Mouse (Mus musculus) intestine, postnatal 0 days (tissue): Measurements from ENCODE around the gene Rhbdf2. TPM values are rescaled to one million over a fixed set of nuclear protein-coding genes. Genes with fewer than 3 reads are reported as not detected.
A peak's percentile ranks its signal among the peaks of the same experiment; 100 is the strongest.

Experiments
- ATAC-seq: fragments of 200-750 bp; cut with Nextera tagmentation; 2 replicates; pipeline ENCODE4 v1.8.0; 2017; ENCODE audit warnings: mild to moderate bottlenecking, moderate TSS enrichment, moderate library complexity
- H3K27ac ChIP-seq: fragments of 300-500 bp; sonication (generic); 2 replicates; pipeline ENCODE4 v1.5.1; 2014; ENCODE audit warnings: mild to moderate bottlenecking, low read depth, low read length, moderate library complexity
- H3K27me3 ChIP-seq: fragments of 300-500 bp; sonication (generic); replicated peaks from 2 replicates; pipeline ENCODE4 v1.6.1; 2014; ENCODE audit warnings: low read length, mixed read lengths; ENCODE audit not compliant: control insufficient read depth, insufficient read depth
- H3K36me3 ChIP-seq: fragments of 300-500 bp; sonication (generic); 2 replicates; pipeline ENCODE4 v1.6.1; 2014; ENCODE audit warnings: mild to moderate bottlenecking, moderate library complexity; ENCODE audit not compliant: control insufficient read depth, insufficient read depth
- H3K4me1 ChIP-seq: fragments of 300-500 bp; sonication (generic); replicated peaks from 2 replicates; pipeline ENCODE4 v1.6.1; 2014; ENCODE audit warnings: antibody characterized with exemption, low read length, mixed read lengths; ENCODE audit not compliant: control insufficient read depth, insufficient read depth
- H3K4me2 ChIP-seq: fragments of 300-500 bp; sonication (generic); replicated peaks from 2 replicates; pipeline ENCODE4 v1.6.1; 2014; ENCODE audit warnings: low read depth, mild to moderate bottlenecking, moderate library complexity
- H3K4me3 ChIP-seq: fragments of 300-500 bp; sonication (generic); 2 replicates; pipeline ENCODE4 v1.5.1; 2014; ENCODE audit warnings: low read depth, low read length
- H3K9ac ChIP-seq: fragments of 300-500 bp; sonication (generic); 2 replicates; pipeline ENCODE4 v1.6.1; 2014; ENCODE audit warnings: mild to moderate bottlenecking, low read depth, low read length
- H3K9me3 ChIP-seq: fragments of 300-500 bp; sonication (generic); 2 replicates; pipeline ENCODE4 v1.6.1; 2016; ENCODE audit warnings: mixed run types; ENCODE audit not compliant: control insufficient read depth
- CTCF ChIP-seq: sonication (generic); IDR thresholded peaks from 2 replicates; pipeline ENCODE4 v1.5.1; 2016; ENCODE audit warnings: low read depth, mild to moderate bottlenecking, control low read depth, antibody characterized with exemption, moderate library complexity
- WGBS: fragments of 180-500 bp; shearing (Covaris S2); extraction: QIAGEN DNeasy Blood & Tissue Kit; methylation state at CpG from one replicate; pipeline ENCODE4 v1.1.7; 2014; 5-methylcytosine and 5-hydroxymethylcytosine counted together
- polyA plus RNA-seq: library from polyadenylated mRNA; unstranded; fragments of >200 nt; fragmentation: Nextera tagmentation; extraction: Ambion mirVana; gene quantifications from 2 replicates; pipeline ENCODE4 v1.2.1, GENCODE M21; 2015

Gene Rhbdf2
- polyA plus RNA-seq, 1 experiment from 2014 or later: 7.6 TPM

DNA sequence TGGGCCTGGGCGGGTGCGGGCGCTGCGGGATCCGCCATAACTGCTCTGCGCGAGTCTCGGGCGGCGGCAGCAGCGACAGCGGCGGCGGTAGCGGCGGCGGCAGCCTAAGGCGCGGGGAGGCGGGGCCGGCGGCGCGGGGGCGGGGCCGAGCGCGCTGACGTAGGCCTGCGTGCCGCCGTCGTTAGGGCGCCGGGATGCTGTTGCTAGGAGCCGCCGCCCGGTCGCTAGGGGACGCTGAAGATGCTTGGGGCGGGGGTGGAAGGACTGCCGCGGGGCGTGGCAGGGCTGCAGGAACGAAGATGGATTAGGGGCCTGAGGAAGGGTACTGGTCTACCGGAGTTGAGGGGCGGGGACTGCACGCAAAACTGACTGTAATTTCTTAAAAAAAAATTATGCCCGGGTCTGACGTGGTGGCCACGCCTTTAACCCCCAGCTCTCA lies 45.4 kb downstream of the Rhbdf2 start, which contains the start of gene Ube2o:
Ube2o (minus strand) TSS at position 72 of the 439 bp plus-strand sequence.
- Histone ChIP-seq H3K4me3 (peak within 1 kb of the TSS; percentile 82), H3K9ac (peak within 1 kb of the TSS; percentile 75), H3K27me3 (no peaks in the 10 kb centered on the region), H3K36me3 (no peaks in the 10 kb centered on the region), H3K9me3 (no peaks in the 10 kb centered on the region), H3K4me2 (peak within 1 kb of the TSS; percentile 100), H3K27ac (no peak within 1 kb of the TSS; the same call in 1 of the 2 replicates), H3K4me1 (no peaks in the 10 kb centered on the region; the same call in 1 of the 2 replicates)
- WGBS: 2% methylated on average over 29 of the region's 51 CpGs
- peak; percentile 87 for ATAC-seq
- peak; percentile 65 for TF ChIP-seq CTCF

DNA sequence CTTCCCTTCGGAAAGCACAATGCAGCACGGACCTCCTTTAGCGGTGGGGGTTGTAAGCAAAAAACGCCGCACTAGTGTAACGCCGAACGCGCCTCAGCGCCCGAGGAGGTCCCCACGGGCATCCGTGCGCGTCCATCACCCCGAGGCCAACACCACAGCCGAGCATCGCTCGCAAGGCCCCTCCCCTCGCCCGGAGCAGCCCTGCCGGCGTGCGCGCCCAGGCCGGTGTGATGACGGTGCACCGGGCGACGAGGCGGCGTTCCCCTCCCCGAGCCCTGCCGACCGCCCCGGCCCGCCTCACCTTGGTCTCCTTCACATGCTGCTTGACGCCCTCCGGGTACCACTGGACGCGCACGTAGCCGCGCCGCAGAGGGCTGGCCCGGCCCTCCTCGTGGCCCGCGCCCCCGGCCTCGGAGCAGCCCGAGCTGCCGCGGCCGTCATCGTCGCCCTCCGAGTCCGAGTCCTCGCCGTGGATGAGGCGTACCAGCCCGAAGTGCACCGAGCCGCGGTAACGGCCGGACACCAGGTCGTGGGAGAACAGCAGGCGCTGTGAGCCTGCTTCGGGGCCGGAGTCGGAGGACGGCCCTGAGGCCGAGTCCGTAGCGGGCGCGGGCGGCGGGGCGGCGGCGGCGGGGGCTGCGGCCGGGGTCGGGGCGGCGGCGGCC lies 46.0 kb downstream of the Rhbdf2 start:
- Histone ChIP-seq H3K27ac (no peak overlapping the region; the same call in 1 of the 2 replicates), H3K4me1 (no peaks in the 10 kb centered on the region; the same call in 1 of the 2 replicates), H3K9ac (peak overlapping the region; percentile 75), H3K27me3 (no peaks in the 10 kb centered on the region), H3K9me3 (no peaks in the 10 kb centered on the region), H3K4me2 (peak overlapping the region; percentile 100), H3K36me3 (no peaks in the 10 kb centered on the region), H3K4me3 (peak overlapping the region; percentile 82)
- peak; percentile 65 for ATAC-seq
- under 1% methylated on average over 88 of the region's 91 CpGs for WGBS
- TF ChIP-seq CTCF: no peak

- 33% methylated on average over 10 of the region's 10 CpGs for WGBS
These were observed 46.7 kb downstream of the Rhbdf2 start for GRCm38 (mm10) chr11:116580031-116580652.

DNA sequence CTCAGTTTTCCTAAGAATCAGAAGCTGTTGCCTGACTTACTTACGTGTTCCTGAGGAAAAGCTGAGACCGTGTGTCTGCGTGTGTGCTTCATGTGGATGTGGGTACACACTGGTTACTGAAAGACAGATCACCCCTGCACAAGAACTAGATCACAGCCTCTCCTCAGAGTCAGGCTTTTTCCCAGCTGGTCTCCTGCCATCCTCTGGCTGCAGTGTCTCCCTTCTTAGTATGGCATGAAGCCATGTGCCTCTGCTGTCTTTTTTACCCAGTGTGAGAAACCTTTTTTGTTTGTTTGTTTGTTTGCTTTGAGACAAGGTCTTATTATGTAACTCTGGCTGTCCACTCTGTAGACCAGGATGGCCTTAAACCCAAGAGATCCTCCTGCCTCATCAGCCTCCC lies 47.5 kb downstream of the Rhbdf2 start:
- Histone ChIP-seq H3K9me3 (no peaks in the 10 kb centered on the region), H3K36me3 (no peaks in the 10 kb centered on the region), H3K4me1 (no peaks in the 10 kb centered on the region; the same call in 1 of the 2 replicates), H3K4me2 (no peak overlapping the region), H3K27ac (no peak overlapping the region), H3K9ac (no peak overlapping the region), H3K27me3 (no peaks in the 10 kb centered on the region), H3K4me3 (no peak overlapping the region)
- no peak for ATAC-seq
- WGBS: 95% methylated on average over 3 of the region's 3 CpGs
- TF ChIP-seq CTCF: no peak

More at GRCm38 (mm10) chr11:116580031-116580652, 46.7 kb downstream of the Rhbdf2 start:
- H3K9ac ChIP-seq: 0 out of 2 replicates have a peak overlapping the region, but pooled peaks have one; percentile 75
- no peaks in the 10 kb centered on the region for H3K9me3 ChIP-seq
- H3K27me3 ChIP-seq: no peaks in the 10 kb centered on the region
- no peaks in the 10 kb centered on the region for H3K36me3 ChIP-seq
- H3K4me3 ChIP-seq: peak overlapping the region; percentile 82
- H3K4me1 ChIP-seq: no peaks in the 10 kb centered on the region; the same call in 1 of the 2 replicates
- ATAC-seq: no peak
- TF ChIP-seq CTCF: no peak
- peak overlapping the region; percentile 100 for H3K4me2 ChIP-seq
- H3K27ac ChIP-seq: no peak overlapping the region

GRCm38 (mm10) chr11:116575396-116575795 lies 51.4 kb downstream of the Rhbdf2 start:
- Histone ChIP-seq H3K4me1 (no peaks in the 10 kb centered on the region; the same call in 1 of the 2 replicates), H3K27ac (no peak overlapping the region), H3K36me3 (no peaks in the 10 kb centered on the region), H3K9ac (no peak overlapping the region), H3K9me3 (no peaks in the 10 kb centered on the region), H3K27me3 (no peaks in the 10 kb centered on the region), H3K4me3 (no peak overlapping the region), H3K4me2 (no peak overlapping the region)
- ATAC-seq: no peak
- 86% methylated on average over 2 of the region's 2 CpGs for WGBS
- TF ChIP-seq CTCF: no peak

- ATAC-seq: no peak
- no peak for TF ChIP-seq CTCF
- Histone ChIP-seq H3K4me3 (no peak overlapping the region), H3K4me1 (no peaks in the 10 kb centered on the region), H3K27ac (no peak overlapping the region), H3K36me3 (no peaks in the 10 kb centered on the region), H3K9me3 (no peaks in the 10 kb centered on the region), H3K27me3 (no peaks in the 10 kb centered on the region), H3K9ac (no peak overlapping the region), H3K4me2 (no peak overlapping the region)
- 87% methylated on average over 6 of the region's 6 CpGs for WGBS
These were observed 51.8 kb downstream of the Rhbdf2 start for GRCm38 (mm10) chr11:116574982-116575381.
